Mouse (Mus musculus): ENCODE measurements around the gene Mbnl2. TPM values are rescaled to one million over a fixed set of nuclear protein-coding genes. Genes with fewer than 3 reads are reported as not detected.

Gene Mbnl2
- total RNA-seq (2021): 206 and 223 TPM in 2 replicates
- long read RNA-seq, experiment 1, full-length matches to known transcripts: 26 of 72 reads
- long read RNA-seq, experiment 1, partial matches to known transcripts: 5 of 72 reads
- long read RNA-seq, experiment 1, other reads (novel, unspliced or antisense): 41 of 72 reads
- long read RNA-seq, experiment 2, full-length matches to known transcripts: 18 of 74 reads
- long read RNA-seq, experiment 2, partial matches to known transcripts: 2 of 74 reads
- long read RNA-seq, experiment 2, other reads (novel, unspliced or antisense): 54 of 74 reads

DNA sequence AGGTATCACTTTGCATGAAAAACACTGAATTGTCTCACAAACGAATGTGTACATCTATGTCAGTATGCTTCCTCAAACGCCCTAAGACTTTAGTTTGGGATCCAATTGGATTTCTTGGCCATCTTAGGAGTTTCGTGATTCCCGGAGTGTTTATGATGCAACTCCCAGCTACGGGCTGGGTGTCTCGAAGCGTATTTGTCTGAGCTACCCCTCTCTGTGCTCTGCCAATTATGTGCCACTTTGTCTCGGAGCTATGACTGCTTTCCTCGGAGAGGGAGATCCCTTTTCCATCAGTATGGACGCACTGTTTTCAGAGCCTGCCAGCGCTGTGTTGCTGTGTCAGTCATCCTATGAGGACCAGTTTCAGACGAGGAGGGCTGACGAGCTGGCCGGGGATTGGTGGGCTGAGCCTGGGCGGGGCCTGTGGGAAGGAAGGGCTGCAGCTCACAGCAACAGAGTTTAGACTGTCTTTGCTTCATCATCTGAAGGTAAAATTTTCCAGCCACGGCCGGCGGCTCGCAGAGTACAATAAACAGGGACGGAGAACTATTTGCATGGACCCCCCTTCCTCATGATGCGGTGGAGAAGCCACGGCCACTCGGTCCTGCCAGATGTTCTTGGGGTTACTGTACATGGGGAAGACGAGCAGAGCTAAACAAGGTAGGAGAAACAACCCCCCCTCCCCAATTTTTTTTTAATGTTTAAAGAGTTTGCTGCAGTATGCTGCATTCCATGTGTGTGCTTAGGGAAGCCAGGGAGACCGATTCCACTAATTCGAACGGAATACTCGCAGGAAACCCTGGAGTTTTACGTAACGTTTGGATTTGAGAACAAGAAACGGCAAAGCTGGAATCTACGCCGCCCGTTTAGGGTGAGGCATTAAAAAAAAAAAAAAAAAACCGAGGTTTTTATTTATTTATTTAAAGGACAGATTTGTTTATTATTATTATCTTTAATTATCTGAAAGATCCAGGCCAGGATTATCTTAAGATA lies at the start of gene Mbnl2:
Mbnl2 (plus strand) TSS at position 424 of the 993 bp plus-strand sequence.
- peak; percentile 98 for DNase-seq

DNA sequence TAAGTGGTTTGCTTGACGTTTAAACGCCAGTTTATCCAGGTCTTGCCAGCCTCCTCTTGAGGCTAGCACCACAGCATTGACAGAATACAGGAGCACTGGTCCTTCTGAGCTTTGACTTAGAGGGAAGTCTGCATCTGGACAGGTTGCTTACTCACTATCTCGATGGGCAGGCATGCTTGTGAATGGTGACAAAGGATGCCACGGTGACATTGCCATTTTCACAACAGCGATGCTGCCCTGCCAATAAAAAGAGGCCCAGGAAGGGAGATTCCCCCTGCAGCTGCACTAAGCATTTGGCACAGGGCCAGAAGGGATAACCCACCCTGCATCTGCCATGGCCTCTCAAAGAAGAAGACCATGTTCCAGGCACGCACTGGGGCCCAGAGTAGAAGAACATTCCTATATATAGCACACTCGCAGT lies 43.4 kb upstream of the Mbnl2 start:
- no peak for DNase-seq

DNA sequence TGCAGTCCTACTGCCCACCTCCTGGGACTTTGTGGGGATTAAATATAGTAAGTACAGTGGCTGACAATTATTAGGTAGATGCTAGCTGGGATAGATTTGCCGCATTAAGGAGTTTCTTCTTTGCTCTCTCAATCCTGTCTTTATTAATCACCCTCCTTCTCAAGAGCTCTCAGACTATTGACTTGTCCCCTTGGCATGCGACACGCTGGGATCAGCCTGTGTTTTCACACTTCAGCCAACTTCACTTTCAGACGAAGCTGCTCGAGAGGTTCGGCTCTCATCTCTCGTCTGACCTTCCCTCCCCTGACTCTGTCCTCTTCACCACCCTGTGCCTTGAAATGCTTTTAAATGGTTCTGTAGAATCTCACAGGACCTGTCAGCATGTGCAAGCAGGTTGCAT lies 39.9 kb upstream of the Mbnl2 start:
- no peak for DNase-seq

DNA sequence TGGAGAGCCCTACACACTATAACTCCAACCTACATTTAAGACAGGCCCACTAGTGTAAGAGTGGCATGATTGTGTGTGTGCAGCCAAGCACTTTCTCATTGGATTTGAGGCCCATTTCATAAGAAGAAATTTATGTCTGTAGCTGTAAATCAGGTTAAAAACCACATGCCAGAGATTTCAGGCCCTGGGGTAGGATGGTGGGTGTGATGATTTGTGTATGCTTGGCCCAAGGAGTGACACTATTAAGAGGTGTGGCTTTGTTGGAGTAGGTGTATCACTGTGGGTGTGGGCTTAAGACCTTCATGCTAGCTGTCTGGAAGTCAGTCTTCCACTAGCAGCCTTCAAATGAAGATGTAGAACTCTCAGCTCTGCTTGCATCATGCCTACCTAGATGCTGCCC lies 37.0 kb upstream of the Mbnl2 start:
- DNase-seq: no peak

DNA sequence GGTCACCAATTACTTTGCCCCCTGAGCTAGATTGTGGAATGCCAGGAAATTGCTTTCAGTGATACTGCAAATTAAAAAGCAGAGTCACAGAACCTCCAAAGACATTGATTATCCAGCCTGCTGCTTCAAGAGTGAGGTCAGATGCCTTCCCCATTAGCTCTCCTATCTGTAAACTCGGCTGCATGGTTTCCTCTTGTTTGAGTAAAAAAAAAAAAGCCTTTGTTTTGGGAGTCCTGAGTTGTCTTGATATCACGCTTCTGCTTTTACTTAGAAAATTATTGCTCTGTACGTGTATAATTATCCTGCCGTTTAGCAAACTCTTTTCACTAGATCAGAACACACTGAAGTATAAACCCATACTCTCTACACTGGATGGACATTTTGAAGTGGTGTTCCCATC lies 35.3 kb upstream of the Mbnl2 start:
- no peak for DNase-seq

DNA sequence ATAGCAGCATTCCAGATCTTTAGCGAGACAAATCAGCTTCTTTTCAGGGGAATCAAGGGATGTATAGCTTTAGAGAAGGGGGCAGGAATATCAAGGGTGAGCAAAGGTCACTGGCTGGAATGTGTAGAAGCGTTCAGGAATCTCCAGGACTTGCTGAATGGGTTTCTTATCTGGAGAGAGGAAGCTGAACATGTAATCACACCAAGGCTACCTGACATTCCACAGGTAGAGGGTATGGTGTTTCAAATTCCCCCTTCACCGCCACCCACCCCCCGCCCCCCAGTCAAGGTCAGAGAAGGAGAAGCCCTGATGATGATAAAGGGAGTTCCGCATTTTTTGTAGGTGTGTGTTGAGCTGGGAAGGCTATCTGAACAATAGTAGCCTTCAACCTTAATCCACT lies 32.8 kb upstream of the Mbnl2 start:
- no peak for DNase-seq

DNA sequence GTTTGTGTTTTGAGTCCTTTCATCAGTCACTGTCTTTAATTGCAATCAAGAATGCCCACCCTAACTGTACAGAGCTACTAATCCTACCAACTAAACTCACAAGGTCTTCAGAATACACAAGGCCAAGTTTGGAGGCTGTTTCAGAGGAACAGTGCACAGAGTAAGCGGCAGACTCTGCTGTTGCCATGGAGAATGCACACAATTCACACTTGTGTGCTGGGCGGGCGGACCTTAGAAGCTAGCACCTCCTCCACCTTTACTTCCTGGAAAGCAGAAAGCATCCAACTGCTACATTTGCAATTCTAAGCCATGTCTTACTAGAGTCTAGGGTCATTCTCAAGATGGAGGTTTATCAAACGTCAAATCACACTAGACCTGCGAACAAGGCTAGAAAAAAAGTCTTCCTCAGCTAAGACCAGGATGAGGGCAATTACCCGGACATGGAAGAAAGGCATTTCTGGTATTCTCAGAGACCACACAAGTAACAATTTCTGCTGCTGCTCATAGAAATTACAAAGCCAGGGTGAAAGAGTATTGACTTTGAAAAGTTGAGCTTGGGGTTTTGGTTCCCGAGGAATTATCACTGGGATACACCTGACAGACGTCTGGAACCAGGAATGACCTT lies 30.3 kb upstream of the Mbnl2 start:
- DNase-seq: no peak

DNA sequence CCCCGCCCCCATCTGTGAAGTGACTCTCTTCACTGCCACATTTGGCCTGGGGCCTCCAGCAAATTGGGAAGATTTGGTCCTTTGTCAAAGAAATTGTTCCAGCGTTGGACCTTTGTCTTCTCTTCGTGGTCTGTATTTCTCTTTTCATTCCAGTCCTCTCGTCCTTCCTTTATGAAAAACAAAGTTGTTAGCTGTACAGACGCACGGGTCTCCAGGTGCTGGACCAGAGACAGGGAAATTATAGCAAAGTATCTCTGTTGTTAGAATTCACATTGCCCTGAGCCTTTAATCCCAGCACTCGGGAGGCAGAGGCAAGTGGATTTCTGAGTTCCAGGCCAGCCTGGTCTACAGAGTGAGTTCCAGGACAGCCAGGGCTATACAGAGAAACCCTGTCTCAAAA lies 22.1 kb upstream of the Mbnl2 start:
- no peak for DNase-seq

DNA sequence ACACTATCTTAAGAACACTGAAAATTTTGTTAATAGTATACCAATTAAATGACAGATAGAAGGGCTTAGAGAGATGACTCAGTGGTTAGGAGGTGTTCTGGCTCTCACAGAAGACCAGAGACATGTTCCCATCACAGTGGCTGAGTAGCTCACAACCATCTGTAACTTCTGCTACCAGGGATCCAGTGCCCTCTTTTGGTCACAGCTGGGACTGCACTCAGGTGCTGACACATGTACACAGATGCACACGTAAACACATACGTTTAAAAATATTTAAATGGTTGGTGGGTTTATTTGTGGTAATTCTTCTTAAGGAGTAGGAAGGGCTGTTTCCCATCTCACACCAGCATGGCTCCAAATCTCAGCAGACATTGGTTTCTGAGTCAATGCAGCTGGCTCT lies 19.3 kb upstream of the Mbnl2 start:
- no peak for DNase-seq

DNA sequence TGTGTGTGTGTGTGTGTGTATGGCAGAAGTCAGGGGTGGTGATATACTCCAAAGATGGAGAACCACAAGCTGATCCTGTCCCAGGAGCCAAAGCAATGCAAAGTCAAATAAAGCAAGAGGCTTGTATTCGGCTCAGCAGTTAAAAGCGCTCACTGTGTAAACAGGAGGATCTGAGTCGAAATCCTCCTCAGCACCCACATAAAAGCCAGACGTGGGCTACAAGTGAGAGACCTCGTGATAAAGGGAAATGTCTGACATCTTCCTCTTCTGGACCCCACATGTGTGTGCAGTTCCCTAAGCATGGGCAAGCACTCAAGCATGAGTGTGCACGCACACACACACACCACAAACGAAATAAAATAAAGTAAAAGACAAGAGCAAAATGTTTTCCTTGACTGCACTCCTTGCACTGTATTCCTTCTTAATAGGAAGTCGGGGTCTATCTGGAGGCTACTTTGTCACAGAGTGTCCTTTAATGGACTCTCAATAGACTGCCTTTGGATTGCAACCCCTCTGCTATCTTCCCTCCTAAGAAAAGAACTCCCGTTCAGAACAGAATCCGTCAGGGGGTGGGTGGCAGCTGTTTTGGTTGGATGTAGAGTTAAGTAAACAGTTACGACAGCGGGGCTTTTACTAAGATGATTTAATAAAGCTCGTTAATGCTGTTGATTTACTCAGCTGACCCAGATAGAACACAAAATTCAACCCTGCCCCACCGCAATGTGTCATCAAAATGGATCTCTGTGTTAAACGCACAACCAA lies 18.7 kb upstream of the Mbnl2 start:
- DNase-seq: no peak

DNA sequence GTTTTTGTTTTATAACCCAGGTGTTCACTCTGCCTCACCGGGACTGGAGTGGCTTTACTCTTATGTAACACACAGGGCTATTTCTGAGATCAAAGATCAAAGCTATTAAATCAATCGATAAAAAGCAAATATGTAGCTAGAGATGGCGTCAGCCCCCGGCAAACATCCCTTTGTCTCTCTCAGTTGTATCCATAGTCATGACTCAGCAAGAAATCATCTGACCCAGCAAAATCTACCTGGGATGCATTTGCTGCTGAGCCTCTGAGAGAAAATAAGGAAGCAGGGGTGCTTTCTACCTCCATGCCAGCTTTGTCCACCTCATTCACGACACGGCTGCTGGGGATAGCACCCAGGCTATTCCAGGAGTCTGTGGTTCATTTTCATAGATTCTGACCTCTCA lies 18.0 kb upstream of the Mbnl2 start:
- no peak for DNase-seq

DNA sequence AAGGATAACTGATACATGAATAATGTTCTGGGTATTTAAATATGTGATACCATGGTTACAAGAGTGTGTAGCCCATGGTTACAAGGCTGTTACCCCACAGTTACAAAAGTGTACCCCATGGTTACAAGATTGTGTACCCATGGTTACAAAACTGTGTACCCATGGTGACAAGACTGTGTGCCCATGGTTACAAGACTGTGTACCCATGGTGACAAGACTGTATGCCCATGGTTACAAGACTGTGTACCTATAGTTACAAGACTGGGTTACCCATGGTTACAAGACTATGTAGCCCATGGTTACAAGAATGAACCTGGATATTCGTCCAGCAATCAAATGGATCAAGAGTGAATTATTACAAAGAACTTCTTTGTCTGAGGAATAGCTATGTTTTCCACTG lies 16.0 kb upstream of the Mbnl2 start:
- no peak for DNase-seq

DNA sequence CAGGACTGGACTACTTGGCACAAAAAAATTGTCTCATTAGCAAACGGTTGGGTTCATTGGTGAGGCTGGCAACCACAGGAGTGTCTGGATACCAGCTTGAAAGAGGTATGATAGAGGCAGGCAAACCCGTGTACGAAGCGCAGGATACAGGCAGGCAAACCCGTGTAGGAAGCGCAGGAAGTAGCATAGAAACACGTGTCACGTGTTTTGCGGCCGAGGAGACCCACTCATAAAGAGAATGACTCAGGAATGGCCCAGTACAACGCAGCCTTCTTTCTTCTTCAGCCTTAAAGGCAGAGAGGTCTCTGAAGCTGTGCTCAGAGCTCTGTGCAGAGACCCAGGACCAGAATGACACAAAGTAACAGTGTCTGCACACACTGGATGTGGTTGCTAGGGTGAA lies 13.9 kb upstream of the Mbnl2 start:
- no peak for DNase-seq

DNA sequence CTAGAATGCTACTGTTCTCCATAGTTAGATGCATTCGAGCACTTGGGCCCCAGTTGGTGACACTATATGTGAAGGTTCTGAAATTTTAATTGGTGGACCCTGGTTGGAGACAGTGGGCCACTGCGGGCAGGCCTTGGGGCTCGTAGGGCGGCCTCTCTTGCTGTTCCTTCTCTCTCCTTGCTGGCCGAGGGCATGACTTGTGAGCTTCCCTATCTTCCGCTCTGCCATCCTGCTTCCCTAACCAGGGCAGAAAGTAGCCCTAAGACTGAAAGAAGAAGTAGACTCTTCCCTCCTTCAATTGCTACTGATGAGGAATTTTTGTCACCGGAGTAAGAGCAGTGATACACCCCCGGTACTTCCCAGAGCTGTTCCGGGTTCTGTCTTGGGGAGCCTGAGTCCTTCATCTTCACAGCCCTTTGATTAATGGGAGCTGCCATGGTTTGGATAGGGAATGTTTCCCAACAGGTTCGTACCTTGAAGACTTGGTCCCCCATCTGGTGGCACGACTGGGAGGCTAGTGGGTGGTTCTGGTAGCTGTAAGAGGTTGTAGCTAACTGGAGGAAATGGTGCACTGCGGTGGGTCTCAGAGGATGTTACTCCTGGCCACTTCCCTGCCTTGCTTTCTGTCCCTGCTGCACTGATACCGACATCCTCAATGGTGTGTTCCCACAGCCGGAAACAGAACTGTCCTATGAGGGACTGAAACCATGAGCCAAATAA lies 12.6 kb upstream of the Mbnl2 start:
- DNase-seq: no peak

DNA sequence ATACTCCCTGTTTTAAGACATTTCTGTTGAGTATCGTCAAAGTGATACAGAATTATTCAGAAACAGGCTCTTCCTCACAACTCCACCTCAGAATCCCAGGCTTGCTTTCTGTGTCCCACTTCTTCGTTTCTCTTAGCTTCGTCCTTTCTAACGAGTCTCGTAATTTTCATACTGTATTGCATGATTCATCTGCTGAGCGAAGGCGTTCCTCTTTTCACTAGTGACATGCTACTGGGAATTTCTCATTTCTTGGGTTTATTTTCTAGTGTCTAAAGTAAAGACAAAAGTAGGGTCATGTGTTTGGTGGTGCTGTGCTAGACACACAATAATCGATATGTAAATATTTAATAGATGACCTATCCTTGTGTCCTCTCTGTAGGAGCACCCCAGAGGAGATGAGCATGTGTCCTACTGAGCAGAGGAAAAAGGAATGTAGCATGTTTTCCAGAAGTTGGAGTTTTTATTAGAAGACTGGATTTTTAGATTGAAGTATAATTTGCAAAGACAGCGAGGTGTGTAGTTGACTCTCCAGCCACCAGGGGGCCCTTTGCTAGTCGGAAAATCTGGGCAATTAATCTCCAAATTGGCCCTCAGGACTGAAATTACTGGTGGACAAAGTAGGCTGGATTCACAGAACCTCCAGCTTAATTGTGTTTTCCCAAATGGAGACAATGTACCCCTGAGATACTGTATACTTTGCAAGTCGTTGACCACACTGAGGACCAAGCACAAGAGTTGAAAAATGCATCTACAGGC lies 11.9 kb upstream of the Mbnl2 start:
- DNase-seq: peak; percentile 79

DNA sequence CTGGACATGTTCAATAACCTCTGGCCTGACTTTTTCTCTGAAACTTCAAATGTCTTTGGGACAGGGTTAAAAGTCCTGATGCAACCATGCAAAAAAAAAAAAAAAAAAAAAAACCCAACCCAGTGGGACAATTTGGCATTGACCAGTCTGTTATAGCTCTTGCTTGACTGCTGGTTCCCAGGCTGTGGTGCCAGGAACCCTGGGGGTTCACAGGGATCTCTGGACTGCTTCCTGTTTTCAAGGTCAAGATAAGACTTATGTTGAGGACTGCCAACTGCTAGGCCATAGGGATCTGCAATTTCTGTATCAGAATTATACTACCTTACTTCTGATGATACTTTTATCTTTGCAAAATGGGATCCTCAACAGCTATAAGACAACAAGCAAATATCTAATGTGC lies 9.6 kb upstream of the Mbnl2 start:
- no peak for DNase-seq

DNA sequence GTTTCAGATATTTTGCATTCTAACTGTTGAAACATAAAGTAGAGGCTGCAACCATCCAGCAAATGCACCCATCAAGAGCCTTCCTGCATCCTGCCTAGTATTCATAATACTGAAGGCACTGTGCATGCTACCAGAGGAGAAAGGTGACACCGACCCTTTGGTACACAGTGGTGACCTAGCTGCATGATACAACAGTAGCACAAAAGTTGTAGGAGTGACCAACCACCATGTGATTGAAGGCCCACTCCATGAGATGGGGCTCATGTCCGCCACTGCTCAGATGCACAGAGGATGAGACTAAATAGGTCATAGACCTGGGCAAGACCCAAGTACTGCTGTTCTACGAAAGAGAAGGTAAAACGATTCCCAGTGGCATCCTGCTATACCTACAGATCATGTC lies 8.3 kb upstream of the Mbnl2 start:
- DNase-seq: no peak

DNA sequence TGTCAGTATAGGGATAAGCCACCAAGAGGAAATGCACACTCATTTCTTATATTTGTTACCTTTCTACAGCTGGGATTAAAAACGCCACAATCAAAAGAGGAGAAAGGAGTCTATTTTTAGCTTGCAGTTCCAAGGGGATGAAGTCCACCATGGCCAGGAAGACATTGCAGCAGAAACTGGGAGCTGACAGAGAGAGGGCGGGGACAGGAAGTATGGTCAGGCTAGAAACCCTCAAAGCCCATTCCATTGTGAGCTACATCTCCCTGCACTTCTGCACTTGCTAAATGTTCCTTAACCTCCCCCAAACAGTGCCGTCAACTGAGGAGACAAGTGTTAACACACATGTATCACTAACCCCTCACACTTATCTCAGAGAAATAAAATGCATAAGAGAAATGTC lies 5.4 kb upstream of the Mbnl2 start:
- DNase-seq: no peak

DNA sequence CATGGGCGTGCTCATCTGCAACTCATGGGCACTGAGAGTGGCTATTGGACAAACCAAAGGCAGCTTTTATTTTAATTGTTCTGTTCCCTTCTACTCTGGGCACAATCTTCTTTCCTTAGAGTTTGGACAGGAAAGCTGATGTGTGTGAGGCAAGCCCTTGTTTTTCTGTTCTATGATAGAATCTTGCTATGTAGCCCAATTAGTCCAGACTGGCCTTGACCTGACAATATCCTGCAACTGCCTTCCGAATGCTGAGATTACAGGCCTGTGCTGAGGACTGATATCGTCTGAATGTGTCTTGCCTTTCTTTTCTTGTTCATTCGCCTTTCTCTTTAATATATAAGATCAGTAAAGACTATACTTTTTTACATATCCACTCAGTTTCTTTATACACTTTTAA lies 4.8 kb upstream of the Mbnl2 start:
- no peak for DNase-seq

DNA sequence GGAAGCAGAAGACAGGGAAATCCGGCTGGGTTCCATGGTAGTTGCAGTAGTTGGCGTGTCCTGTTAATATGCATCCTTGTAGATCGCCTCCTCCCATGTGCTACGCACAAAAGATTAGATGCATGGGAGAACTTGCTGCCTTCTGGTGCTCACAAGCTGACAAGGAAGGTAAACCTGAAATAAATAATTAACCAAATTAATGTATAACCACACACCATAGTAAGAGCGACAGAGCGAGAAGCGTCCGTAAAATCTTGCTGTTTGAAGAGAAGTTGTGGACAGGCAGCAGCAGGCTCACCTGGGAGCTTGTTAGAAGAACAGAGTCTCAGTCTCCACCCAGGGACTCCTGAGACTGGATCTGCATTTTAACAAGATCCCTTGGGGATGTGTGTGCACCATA lies 4.4 kb upstream of the Mbnl2 start:
- no peak for DNase-seq

DNA sequence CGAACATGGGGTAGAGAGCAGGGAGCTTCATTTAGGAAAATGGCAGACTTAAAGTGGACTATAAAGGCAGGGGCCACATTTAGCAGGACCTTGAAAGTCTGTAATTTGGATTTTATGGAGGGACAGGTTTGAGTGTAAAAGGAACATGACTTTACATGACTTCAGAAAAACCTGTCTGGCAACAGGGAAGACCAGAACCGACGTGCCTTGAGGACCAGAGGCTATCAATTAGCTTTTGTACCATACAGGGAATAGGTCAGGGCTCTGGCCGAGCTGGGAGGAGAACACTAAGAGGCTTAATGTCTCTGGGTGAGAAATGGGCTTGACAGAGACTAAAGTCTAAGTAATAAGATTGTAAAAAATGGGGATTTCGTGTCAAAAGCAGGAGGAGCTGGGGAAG lies 1.7 kb upstream of the Mbnl2 start:
- DNase-seq: no peak
